Comparison of ENCODE assay signal across 21 mouse cellular contexts in the genomic region with DNA sequence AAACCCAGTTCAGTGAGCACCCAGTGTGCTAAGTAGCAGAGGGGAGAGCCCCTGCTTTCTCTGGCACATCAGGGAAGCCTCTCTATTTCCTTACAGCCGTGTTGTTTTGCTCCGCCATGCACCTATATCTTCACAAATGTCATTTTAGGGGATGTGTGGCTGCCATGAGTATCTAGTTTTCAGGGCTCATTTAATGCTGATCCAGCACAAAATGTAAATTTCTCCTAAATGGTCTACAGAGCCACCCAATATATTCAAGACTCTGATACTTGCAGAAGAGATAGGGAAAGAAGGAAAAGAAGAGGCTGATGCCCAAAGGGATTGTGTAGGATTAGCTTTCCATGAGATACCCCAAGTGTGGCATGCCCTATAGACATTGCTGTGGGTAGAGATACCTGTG.
DNase-seq lines count a peak whose midpoint lies in the region; ATAC-seq and TF ChIP-seq lines count a peak whose summit lies in the region.
"Had no signal": no experiment of that assay in that cellular context is flagged by ENCODE, and none has a peak within 500 bp of the region (broad histone marks: within the 10 kb centered on the region; RNA-seq: fewer than 3 reads in every experiment).

No protein-coding gene starts in this region.

- TF ChIP-seq EP300 in CH12.LX (IDR thresholded peaks at IDR 0.05; ENCODE audit: low read length): no peak

- ATAC-seq in CD4-positive, CD25-positive, alpha-beta regulatory T cell, adult 4 months: no peak
- ATAC-seq: Patski had no signal

- no peak for TF ChIP-seq POLR2A in CH12.LX (IDR thresholded peaks at IDR 0.05; ENCODE audit: low read depth, low read length)

- H3K4me3 ChIP-seq in CH12.LX (replicated peaks in 1 of 3; ENCODE audit: low read depth in 2 of 3, low read length in 2 of 3, poor library complexity in 1 of 3) (no peak overlapping the region), ES-E14 (ENCODE audit: insufficient read depth in 1 of 2, low read depth in 1 of 2, low read length in 2 of 2, poor library complexity in 1 of 2, severe bottlenecking in 1 of 2) (no peak overlapping the region)
- no peak overlapping the region for H3K4me3 ChIP-seq in limb, embryonic 10.5 days
- no peak overlapping the region for H3K4me3 ChIP-seq in forebrain, embryonic 10.5 days

- WGBS in limb, embryonic 10.5 days: 84% methylated on average over 2 of the region's 2 CpGs
- 90% methylated on average over 2 of the region's 2 CpGs for WGBS in forebrain, embryonic 10.5 days

- H3K9ac ChIP-seq in CH12.LX (ENCODE audit: insufficient read depth, low read depth): no peak overlapping the region
- H3K9ac ChIP-seq in ES-E14 (ENCODE audit: insufficient read depth, low read depth, low read length, poor library complexity, severe bottlenecking): no peak overlapping the region

- no peak for TF ChIP-seq CTCF in CH12.LX (conservative IDR thresholded peaks at IDR 0.05 in 1 of 2, IDR thresholded peaks at IDR 0.05 in 1 of 2; ENCODE audit: low read depth in 2 of 2, low read length in 2 of 2)

- DNase-seq in heart, adult 11 months: peak; percentile 70
- no peak for DNase-seq in heart, postnatal 36 days
- no peak for DNase-seq in CH12.LX (ENCODE audit: extremely low read depth)
- no peak for DNase-seq in ES-E14 (ENCODE audit: low read depth, low spot score)
- no peak for DNase-seq in limb, embryonic 10.5 days (ENCODE audit: low spot score)
- no peak for DNase-seq in embryo, embryonic 10.5 days (ENCODE audit: low spot score)
- no peak for DNase-seq in forebrain, embryonic 10.5 days (ENCODE audit: extremely low spot score, low spot score)
- DNase-seq: adrenal gland, adult 2 months; adrenal gland, adult 8-10 months; adrenal gland, postnatal 10 days; adrenal gland, postnatal 14 days; adrenal gland, postnatal 25 days; adrenal gland, postnatal 36 days; cerebellum, adult 11 months; cerebellum, adult 11-12 months; cerebellum, adult 18-20 months; cerebellum, adult 2 months; cerebellum, adult 8-10 months had no signal

- no peaks in the 10 kb centered on the region for H3K9me3 ChIP-seq in CH12.LX (replicated peaks; ENCODE audit: low read length)
- no peaks in the 10 kb centered on the region for H3K9me3 ChIP-seq in ES-E14 (ENCODE audit: control insufficient read depth, insufficient read depth, low read depth, low read length)
- no peaks in the 10 kb centered on the region for H3K9me3 ChIP-seq in limb, embryonic 10.5 days (replicated peaks)
- H3K9me3 ChIP-seq in forebrain, embryonic 10.5 days: no peaks in the 10 kb centered on the region
- H3K9me3 ChIP-seq: G1E had no signal

- H3K4me1 ChIP-seq in CH12.LX (ENCODE audit: control insufficient read depth in 1 of 2, insufficient read depth in 2 of 2): peaks cover 8 to 25% of the 10 kb centered on the region in 2 experiments
- H3K4me1 ChIP-seq in ES-E14 (ENCODE audit: control insufficient read depth in 2 of 2, insufficient read depth in 2 of 2, low read length in 2 of 2, poor library complexity in 1 of 2): peaks cover 0 to 10% of the 10 kb centered on the region in 2 experiments; a peak in 1 of 4 replicates
- peaks cover 38% of the 10 kb centered on the region for H3K4me1 ChIP-seq in limb, embryonic 10.5 days
- H3K4me1 ChIP-seq in forebrain, embryonic 10.5 days: peaks cover 13% of the 10 kb centered on the region

- no peak for TF ChIP-seq RAD21 in CH12.LX (IDR thresholded peaks at IDR 0.05; ENCODE audit: low read depth, low read length)

- H3K79me2 ChIP-seq in CH12.LX (replicated peaks; ENCODE audit: control insufficient read depth, extremely low read depth, insufficient read depth, poor library complexity, severe bottlenecking): no peaks in the 10 kb centered on the region

- intact Hi-C loops in heart, postnatal 36 days (cut with DNase I): no loop called here

- H3K27me3 ChIP-seq in CH12.LX (replicated peaks): peaks cover 3% of the 10 kb centered on the region
- no peaks in the 10 kb centered on the region for H3K27me3 ChIP-seq in limb, embryonic 10.5 days (ENCODE audit: low read depth, poor library complexity, severe bottlenecking)
- no peaks in the 10 kb centered on the region for H3K27me3 ChIP-seq in forebrain, embryonic 10.5 days (ENCODE audit: poor library complexity, severe bottlenecking)

- in situ Hi-C loops in CH12.LX (cut with MboI; ENCODE audit: low pct_ligation_motif_present, low pct_unique_long_range_greater_than_20kb, low sequenced_read_pairs): no loop called here
- in situ Hi-C loops in ES-E14 (cut with MboI; ENCODE audit: low sequenced_read_pairs in 2 of 2, unreplicated experiment in 2 of 2): no loop called here

- H3K27ac ChIP-seq in CH12.LX (ENCODE audit: insufficient read depth, low read depth): no peak overlapping the region
- H3K27ac ChIP-seq in ES-E14 (ENCODE audit: insufficient read depth, low read depth, low read length, poor library complexity, severe bottlenecking): no peak overlapping the region
- H3K27ac ChIP-seq in limb, embryonic 10.5 days: peak overlapping the region; percentile 80; the same call in 1 of the 2 replicates
- no peak overlapping the region for H3K27ac ChIP-seq in forebrain, embryonic 10.5 days

- no peak overlapping the region for H3K4me2 ChIP-seq in CH12.LX (ENCODE audit: insufficient read depth, low read depth, poor library complexity, severe bottlenecking)

- dilution Hi-C loops in CH12.LX (cut with MboI; ENCODE audit: extremely low pct_ligation_motif_present, extremely low pct_unique_long_range_greater_than_20kb, low sequenced_read_pairs): no loop called here

- H3K36me3 ChIP-seq in CH12.LX (replicated peaks in 1 of 2; ENCODE audit: control insufficient read depth in 1 of 2, insufficient read depth in 1 of 2, low read length in 1 of 2) (no peaks in the 10 kb centered on the region), ES-E14 (ENCODE audit: control insufficient read depth, insufficient read depth, low read length, poor library complexity, severe bottlenecking) (no peaks in the 10 kb centered on the region)
- H3K36me3 ChIP-seq in limb, embryonic 10.5 days: no peaks in the 10 kb centered on the region
- H3K36me3 ChIP-seq in forebrain, embryonic 10.5 days (replicated peaks): no peaks in the 10 kb centered on the region
- H3K36me3 ChIP-seq: G1E had no signal

TF ChIP-seq in CH12.LX, 34 proteins besides CTCF, POLR2A, EP300 and RAD21:
- TF ChIP-seq CHD2 (IDR thresholded peaks at IDR 0.05; ENCODE audit: low read length): no peak
- peak; percentile 89 for TF ChIP-seq MAFK (IDR thresholded peaks at IDR 0.05; ENCODE audit: insufficient replicate concordance, low read length)
TF ChIP-seq in CH12.LX: peak in this region for 1.

TF ChIP-seq in ES-E14, 5 proteins besides CTCF, POLR2A, EP300 and RAD21:
- TF ChIP-seq MAFK (IDR thresholded peaks at IDR 0.05; ENCODE audit: insufficient read depth, low read depth, low read length): peak; percentile 78
- TF ChIP-seq CHD2 (IDR thresholded peaks at IDR 0.05; ENCODE audit: low read depth, low read length): no peak
- TF ChIP-seq ZNF384 (IDR thresholded peaks at IDR 0.05; ENCODE audit: low read depth, low read length): no peak
